Comparison of ENCODE assay signal across 10 mouse cellular contexts in genomic region chr14:48751751-48752578, GRCm38 (mm10).
DNase-seq lines count a peak whose midpoint lies in the region; ATAC-seq and TF ChIP-seq lines count a peak whose summit lies in the region.
"Had no signal": no experiment of that assay in that cellular context is flagged by ENCODE, and none has a peak within 500 bp of the region (broad histone marks: within the 10 kb centered on the region; RNA-seq: fewer than 3 reads in every experiment).

No protein-coding gene starts in this region.

- H3K4me2 ChIP-seq in lung, embryonic 14.5 days: peak overlapping the region; percentile 39
- peak overlapping the region; percentile 15; the same call in 1 of the 2 replicates for H3K4me2 ChIP-seq in forebrain, postnatal 0 days (ENCODE audit: low read depth)
- H3K4me2 ChIP-seq in liver, embryonic 13.5 days: peak overlapping the region; percentile 22; the same call in 1 of the 2 replicates
- 0 out of 2 replicates have a peak overlapping the region, but pooled peaks have one; percentile 15 for H3K4me2 ChIP-seq in stomach, postnatal 0 days (replicated peaks; ENCODE audit: low read depth)

- no peak overlapping the region for H3K4me3 ChIP-seq in lung, embryonic 14.5 days (ENCODE audit: low read depth, low read length)
- H3K4me3 ChIP-seq in forebrain, postnatal 0 days (ENCODE audit: low read depth, low read length): no peak overlapping the region; the same call in 1 of the 2 replicates
- H3K4me3 ChIP-seq in liver, embryonic 13.5 days (replicated peaks): no peak overlapping the region
- no peak overlapping the region for H3K4me3 ChIP-seq in stomach, postnatal 0 days (ENCODE audit: low read depth, low read length)

- no peak for DNase-seq in lung, embryonic 14.5 days
- DNase-seq in lung, postnatal 36 days: no peak
- DNase-seq in forebrain, postnatal 0 days: peak; percentile 32
- DNase-seq in liver, embryonic 13.5 days: no peak
- DNase-seq in stomach, postnatal 0 days (ENCODE audit: low spot score): no peak
- no peak for DNase-seq in frontal cortex, adult 2 months (ENCODE audit: extremely low spot score in 1 of 2, low spot score in 1 of 2)
- DNase-seq in thymus, postnatal 36 days: no peak
- DNase-seq in spleen, postnatal 4 days (ENCODE audit: low spot score in 2 of 2): no peak
- DNase-seq: kidney, postnatal 14 days; thymus, postnatal 25 days had no signal

- no peak for TF ChIP-seq EP300 in stomach, postnatal 0 days (optimal IDR thresholded peaks at IDR 0.05)

- WGBS in lung, embryonic 14.5 days: 18% methylated on average over 18 of the region's 18 CpGs
- WGBS in forebrain, postnatal 0 days: 16% methylated on average over 18 of the region's 18 CpGs
- 10% methylated on average over 18 of the region's 18 CpGs for WGBS in liver, embryonic 13.5 days (ENCODE audit: insufficient replicate concordance)
- WGBS in stomach, postnatal 0 days: 16% methylated on average over 18 of the region's 18 CpGs

- no peaks in the 10 kb centered on the region for H3K4me1 ChIP-seq in lung, embryonic 14.5 days (ENCODE audit: insufficient read depth)
- H3K4me1 ChIP-seq in forebrain, postnatal 0 days (ENCODE audit: insufficient read depth): no peaks in the 10 kb centered on the region
- no peaks in the 10 kb centered on the region for H3K4me1 ChIP-seq in liver, embryonic 13.5 days (replicated peaks)
- no peaks in the 10 kb centered on the region for H3K4me1 ChIP-seq in stomach, postnatal 0 days (replicated peaks; ENCODE audit: control insufficient read depth, insufficient read depth)

- peaks cover 16% of the 10 kb centered on the region; the same call in 1 of the 2 replicates for H3K27me3 ChIP-seq in lung, embryonic 14.5 days (ENCODE audit: insufficient read depth, low read length)
- H3K27me3 ChIP-seq in forebrain, postnatal 0 days (ENCODE audit: insufficient read depth, low read length): peaks cover 28% of the 10 kb centered on the region
- H3K27me3 ChIP-seq in liver, embryonic 13.5 days: peaks cover 15% of the 10 kb centered on the region
- no peaks in the 10 kb centered on the region for H3K27me3 ChIP-seq in stomach, postnatal 0 days (ENCODE audit: control insufficient read depth, insufficient read depth, low read length)

- no peaks in the 10 kb centered on the region for H3K36me3 ChIP-seq in lung, embryonic 14.5 days (ENCODE audit: insufficient read depth)
- no peaks in the 10 kb centered on the region for H3K36me3 ChIP-seq in forebrain, postnatal 0 days (ENCODE audit: insufficient read depth)
- no peaks in the 10 kb centered on the region for H3K36me3 ChIP-seq in liver, embryonic 13.5 days
- no peaks in the 10 kb centered on the region for H3K36me3 ChIP-seq in stomach, postnatal 0 days (ENCODE audit: control insufficient read depth, insufficient read depth, low read length)

- no peak for ATAC-seq in lung, embryonic 14.5 days (ENCODE audit: insufficient read depth)
- no peak for ATAC-seq in forebrain, postnatal 0 days
- no peak for ATAC-seq in liver, embryonic 13.5 days (ENCODE audit: low read depth)
- no peak for ATAC-seq in stomach, postnatal 0 days (ENCODE audit: low FRiP score, low TSS enrichment)

- H3K9me3 ChIP-seq in lung, embryonic 14.5 days (ENCODE audit: low read depth, low read length): no peaks in the 10 kb centered on the region
- H3K9me3 ChIP-seq in forebrain, postnatal 0 days (ENCODE audit: low read length): no peaks in the 10 kb centered on the region
- no peaks in the 10 kb centered on the region for H3K9me3 ChIP-seq in liver, embryonic 13.5 days (replicated peaks)
- no peaks in the 10 kb centered on the region for H3K9me3 ChIP-seq in stomach, postnatal 0 days (ENCODE audit: control insufficient read depth, low read length)

- no peak for TF ChIP-seq CTCF in lung, embryonic 14.5 days (IDR thresholded peaks at IDR 0.05; ENCODE audit: low read depth)
- TF ChIP-seq CTCF in forebrain, postnatal 0 days (IDR thresholded peaks at IDR 0.05; ENCODE audit: low read depth): no peak
- TF ChIP-seq CTCF in stomach, postnatal 0 days (IDR thresholded peaks at IDR 0.05; ENCODE audit: low read depth): no peak

- no peak overlapping the region for H3K27ac ChIP-seq in lung, embryonic 14.5 days (ENCODE audit: low read depth)
- H3K27ac ChIP-seq in forebrain, postnatal 0 days (ENCODE audit: low read depth, low read length): no peak overlapping the region
- H3K27ac ChIP-seq in liver, embryonic 13.5 days: no peak overlapping the region
- no peak overlapping the region for H3K27ac ChIP-seq in stomach, postnatal 0 days (replicated peaks)

- no peak overlapping the region for H3K9ac ChIP-seq in lung, embryonic 14.5 days
- H3K9ac ChIP-seq in forebrain, postnatal 0 days: no peak overlapping the region
- H3K9ac ChIP-seq in liver, embryonic 13.5 days: no peak overlapping the region
- H3K9ac ChIP-seq in stomach, postnatal 0 days (ENCODE audit: low read length): no peak overlapping the region
